Mouse (Mus musculus): ENCODE results near the gene Rpa2. TPM values are rescaled to one million over a fixed set of nuclear protein-coding genes. Genes with fewer than 3 reads are reported as not detected.
"Not testable (repeated sequence)": the region's sequence is repeated elsewhere in the genome, so short reads cannot be mapped to it uniquely, and the experiment has no call there.

Gene Rpa2
- polyA plus RNA-seq, 1 experiment from 2014 or later: 143 TPM

DNA sequence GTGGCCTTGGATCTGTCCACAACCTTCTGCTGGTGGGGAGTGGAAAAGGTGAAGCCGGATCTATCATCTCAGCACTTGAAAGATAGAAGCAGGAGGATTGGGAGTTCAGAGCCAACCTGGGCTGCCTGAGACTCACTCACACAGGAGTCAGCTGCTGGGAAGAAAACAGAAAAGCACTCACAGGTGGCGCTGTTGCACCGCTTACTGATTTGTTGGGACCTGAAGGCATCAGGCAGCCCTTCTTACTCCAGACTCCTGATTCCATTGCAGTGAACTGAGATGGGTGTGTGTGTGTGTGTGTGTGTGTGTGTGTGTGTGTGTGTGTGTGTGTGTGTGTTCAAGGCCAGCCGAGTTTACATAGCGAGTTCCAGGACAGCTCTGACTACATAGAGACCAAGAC lies 8.6 kb downstream of the Rpa2 start:
- no peaks in the 10 kb centered on the region for H3K4me1 ChIP-seq
- H3K36me3 ChIP-seq (replicated peaks): peaks cover 77% of the 10 kb centered on the region
- no peak overlapping the region for H3K27ac ChIP-seq
- H3K27me3 ChIP-seq: no peaks in the 10 kb centered on the region
- WGBS: 86% methylated on average over 5 of the region's 5 CpGs
- no peak for ATAC-seq (ENCODE audit: low FRiP score)
- H3K9me3 ChIP-seq: no peaks in the 10 kb centered on the region
- H3K9ac ChIP-seq: no peak overlapping the region
- H3K4me2 ChIP-seq: no peak overlapping the region
- no peak overlapping the region for H3K4me3 ChIP-seq (replicated peaks)

GRCm38 (mm10) chr4:132778562-132779201 lies 10.6 kb downstream of the Rpa2 start:
- no peak overlapping the region for H3K27ac ChIP-seq
- no peak overlapping the region for H3K4me3 ChIP-seq (replicated peaks)
- peaks cover 59% of the 10 kb centered on the region for H3K36me3 ChIP-seq (replicated peaks)
- 96% methylated on average over 6 of the region's 6 CpGs for WGBS
- H3K27me3 ChIP-seq: no peaks in the 10 kb centered on the region
- no peaks in the 10 kb centered on the region for H3K4me1 ChIP-seq
- no peak overlapping the region for H3K4me2 ChIP-seq
- ATAC-seq (ENCODE audit: low FRiP score): no peak
- H3K9ac ChIP-seq: no peak overlapping the region
- no peaks in the 10 kb centered on the region for H3K9me3 ChIP-seq

DNA sequence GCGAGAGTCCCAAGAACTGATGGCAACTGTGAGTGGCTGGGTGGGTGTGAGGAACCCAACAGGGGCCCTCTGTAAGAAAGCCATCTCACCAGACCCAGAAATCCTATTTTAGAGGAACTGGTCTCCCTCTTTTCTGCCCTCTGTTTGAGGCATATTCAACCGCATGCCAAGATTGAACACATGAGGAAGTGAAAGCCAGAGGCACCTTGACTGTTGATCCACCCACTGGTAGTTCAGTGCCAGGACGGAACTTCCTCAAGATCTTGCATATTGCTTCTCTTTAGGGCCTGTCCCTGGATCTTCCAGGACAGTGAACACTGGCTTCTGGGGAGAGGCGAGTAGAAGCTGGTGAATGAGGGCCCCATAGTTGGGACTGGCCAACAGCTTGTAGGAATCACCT lies 12.2 kb downstream of the Rpa2 start:
- no peaks in the 10 kb centered on the region for H3K27me3 ChIP-seq
- no peaks in the 10 kb centered on the region for H3K4me1 ChIP-seq
- no peak overlapping the region for H3K9ac ChIP-seq
- 92% methylated on average over 4 of the region's 4 CpGs for WGBS
- ATAC-seq (ENCODE audit: low FRiP score): no peak
- H3K36me3 ChIP-seq (replicated peaks): peaks cover 45% of the 10 kb centered on the region
- H3K4me3 ChIP-seq (replicated peaks): no peak overlapping the region
- no peak overlapping the region for H3K4me2 ChIP-seq
- H3K9me3 ChIP-seq: no peaks in the 10 kb centered on the region
- no peak overlapping the region for H3K27ac ChIP-seq

GRCm38 (mm10) chr4:132783732-132784131 lies 15.6 kb downstream of the Rpa2 start:
- Histone ChIP-seq H3K27ac (no peak overlapping the region), H3K36me3 (replicated peaks) (peaks cover 11% of the 10 kb centered on the region), H3K4me2 (no peak overlapping the region), H3K4me1 (no peaks in the 10 kb centered on the region), H3K9ac (no peak overlapping the region), H3K4me3 (replicated peaks) (no peak overlapping the region), H3K9me3 (no peaks in the 10 kb centered on the region), H3K27me3 (no peaks in the 10 kb centered on the region)
- 92% methylated on average over 2 of the region's 2 CpGs for WGBS
- no peak for ATAC-seq (ENCODE audit: low FRiP score)

- no peaks in the 10 kb centered on the region for H3K27me3 ChIP-seq
- H3K4me3 ChIP-seq (replicated peaks): no peak overlapping the region
- no peak overlapping the region for H3K4me2 ChIP-seq
- no peak for ATAC-seq (ENCODE audit: low FRiP score)
- H3K9me3 ChIP-seq: no peaks in the 10 kb centered on the region
- H3K27ac ChIP-seq: no peak overlapping the region
- H3K4me1 ChIP-seq: no peaks in the 10 kb centered on the region
- H3K36me3 ChIP-seq (replicated peaks): no peaks in the 10 kb centered on the region
- 92% methylated on average over 13 of the region's 13 CpGs for WGBS
- no peak overlapping the region for H3K9ac ChIP-seq
These were observed 17.1 kb downstream of the Rpa2 start for GRCm38 (mm10) chr4:132785228-132785627.

DNA sequence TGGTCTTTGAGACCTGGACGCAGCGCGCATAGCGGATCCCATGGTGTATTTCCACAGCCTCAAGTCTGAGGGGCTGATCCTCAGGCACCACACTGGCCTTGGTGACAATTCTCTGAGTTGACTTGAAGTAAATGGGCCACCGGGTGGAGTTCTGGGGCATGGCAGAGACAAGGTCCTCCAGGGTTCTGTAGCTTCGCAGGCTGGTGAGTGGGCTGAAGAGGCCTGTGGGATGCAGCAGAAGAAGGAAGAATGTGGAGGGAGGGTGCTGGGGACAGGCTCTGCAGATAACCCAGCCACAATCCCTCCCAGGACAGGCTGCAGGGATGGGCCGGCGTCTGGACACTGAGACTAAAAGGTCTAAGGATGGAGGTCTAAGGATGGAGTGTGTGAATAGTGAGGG lies 21.6 kb downstream of the Rpa2 start:
- 91% methylated on average over 8 of the region's 8 CpGs for WGBS

DNA sequence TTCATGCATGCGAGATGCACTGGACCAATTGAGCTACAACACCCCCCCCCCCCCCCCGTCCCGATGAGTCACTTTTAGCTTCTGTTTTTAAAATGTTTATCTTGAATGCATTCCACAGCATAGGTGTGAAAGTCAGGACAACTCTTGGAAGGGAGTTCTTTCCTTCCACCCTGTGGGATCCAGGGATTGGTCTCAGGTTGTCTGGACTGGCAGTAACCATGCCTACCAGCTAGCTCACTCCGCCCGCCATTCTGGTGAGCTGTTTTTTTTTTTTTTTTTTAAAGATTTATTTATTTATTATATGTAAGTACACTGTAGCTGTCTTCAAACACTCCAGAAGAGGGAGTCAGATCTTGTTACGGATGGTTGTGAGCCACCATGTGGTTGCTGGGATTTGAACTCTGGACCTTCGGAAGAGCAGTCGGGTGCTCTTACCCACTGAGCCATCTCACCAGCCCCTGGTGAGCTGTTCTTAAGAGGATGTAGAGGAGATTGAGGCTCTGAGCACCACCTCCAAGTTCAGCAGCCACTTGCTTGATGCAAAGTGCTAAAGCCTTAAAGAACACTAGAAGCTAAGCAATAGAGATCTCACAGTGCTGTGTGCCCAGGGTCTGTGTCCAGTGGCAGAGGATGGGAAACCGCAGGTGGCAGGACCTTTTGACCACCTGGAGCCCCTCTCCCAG lies 25.3 kb downstream of the Rpa2 start:
- not testable (repeated sequence) for H3K9me3 ChIP-seq; H3K4me1 ChIP-seq; H3K9ac ChIP-seq; H3K4me2 ChIP-seq; H3K27ac ChIP-seq; H3K4me3 ChIP-seq (replicated peaks); H3K36me3 ChIP-seq (replicated peaks); ATAC-seq (ENCODE audit: low FRiP score)
- H3K27me3 ChIP-seq: peaks cover 31% of the 10 kb centered on the region
- 88% methylated on average over 8 of the region's 9 CpGs for WGBS

More for the DNA sequence above, 21.6 kb downstream of the Rpa2 start:
- ATAC-seq (ENCODE audit: low FRiP score): no peak
- H3K4me1 ChIP-seq: no peaks in the 10 kb centered on the region
- H3K4me2 ChIP-seq: no peak overlapping the region
- peaks cover 11% of the 10 kb centered on the region for H3K27me3 ChIP-seq
- no peak overlapping the region for H3K9ac ChIP-seq
- no peak overlapping the region for H3K27ac ChIP-seq
- H3K4me3 ChIP-seq (replicated peaks): no peak overlapping the region
- H3K36me3 ChIP-seq (replicated peaks): no peaks in the 10 kb centered on the region
- no peaks in the 10 kb centered on the region for H3K9me3 ChIP-seq

- no peaks in the 10 kb centered on the region for H3K9me3 ChIP-seq
- H3K27ac ChIP-seq: no peak overlapping the region
- H3K4me2 ChIP-seq: no peak overlapping the region
- H3K4me1 ChIP-seq: peaks cover 6% of the 10 kb centered on the region
- H3K4me3 ChIP-seq (replicated peaks): no peak overlapping the region
- peaks cover 31% of the 10 kb centered on the region for H3K27me3 ChIP-seq
- WGBS: 78% methylated on average over 9 of the region's 9 CpGs
- ATAC-seq (ENCODE audit: low FRiP score): no peak
- H3K9ac ChIP-seq: no peak overlapping the region
- H3K36me3 ChIP-seq (replicated peaks): no peaks in the 10 kb centered on the region
These were observed 25.9 kb downstream of the Rpa2 start for GRCm38 (mm10) chr4:132794028-132794427.

DNA sequence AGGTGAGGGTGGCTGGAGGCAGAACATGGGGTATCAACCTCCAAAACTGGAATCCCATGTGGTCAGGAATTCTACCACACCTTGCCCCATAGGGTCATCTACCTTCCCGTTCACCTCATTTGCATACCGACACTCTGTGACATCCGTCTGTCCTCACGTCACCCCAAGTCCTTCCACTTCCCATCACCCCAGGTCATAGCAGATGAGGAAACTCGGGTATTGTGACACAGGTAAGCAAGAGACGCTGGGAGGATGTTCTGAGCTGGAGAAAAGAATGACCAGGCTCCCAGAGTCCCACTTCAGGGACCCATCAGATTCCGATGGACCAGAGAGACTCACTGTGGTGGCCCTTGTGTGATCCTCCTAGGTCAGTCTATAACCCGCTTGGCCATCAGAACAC lies 26.6 kb downstream of the Rpa2 start:
- Histone ChIP-seq H3K27me3 (peaks cover 31% of the 10 kb centered on the region), H3K4me1 (peaks cover 6% of the 10 kb centered on the region), H3K4me2 (no peak overlapping the region), H3K9me3 (no peaks in the 10 kb centered on the region), H3K36me3 (replicated peaks) (no peaks in the 10 kb centered on the region), H3K9ac (no peak overlapping the region), H3K4me3 (replicated peaks) (no peak overlapping the region), H3K27ac (no peak overlapping the region)
- WGBS: 78% methylated on average over 8 of the region's 8 CpGs
- no peak for ATAC-seq (ENCODE audit: low FRiP score)

DNA sequence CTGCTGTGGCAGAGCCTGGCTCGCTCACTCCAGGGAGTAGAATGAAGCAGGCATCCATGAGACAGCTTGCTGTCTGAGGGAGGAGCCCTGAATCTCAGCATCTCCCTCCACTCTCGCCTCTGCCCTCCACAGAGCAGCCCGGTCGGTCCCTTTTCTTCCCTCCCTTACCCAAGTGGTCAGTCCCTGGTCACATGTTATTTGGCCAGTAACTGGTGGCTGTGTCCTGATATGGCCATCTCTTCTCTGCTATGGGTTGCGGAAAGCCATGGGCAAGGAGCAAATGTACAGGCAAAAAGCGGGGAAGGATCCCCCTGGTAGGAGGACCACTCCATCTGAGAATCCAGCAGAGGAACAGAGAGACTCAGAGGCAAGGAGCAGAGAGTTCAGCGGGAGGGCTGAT lies 27.0 kb downstream of the Rpa2 start:
- no peak for ATAC-seq (ENCODE audit: low FRiP score)
- no peaks in the 10 kb centered on the region for H3K9me3 ChIP-seq
- no peak overlapping the region for H3K9ac ChIP-seq
- no peaks in the 10 kb centered on the region for H3K36me3 ChIP-seq (replicated peaks)
- H3K27ac ChIP-seq: no peak overlapping the region
- peaks cover 6% of the 10 kb centered on the region for H3K4me1 ChIP-seq
- no peak overlapping the region for H3K4me2 ChIP-seq
- whole genome bisulfite sequencing: 58% methylated on average over 7 of the region's 7 CpGs
- H3K4me3 ChIP-seq (replicated peaks): no peak overlapping the region
- H3K27me3 ChIP-seq: peaks cover 31% of the 10 kb centered on the region

GRCm38 (mm10) chr4:132796196-132796886 lies 28.2 kb downstream of the Rpa2 start, which contains the start of gene Themis2:
Gene Themis2 (minus strand): TSS chr4:132796387.
- H3K4me2 ChIP-seq: peak within 1 kb of the TSS; percentile 54
- WGBS: 2% methylated on average over 21 of the region's 21 CpGs
- peaks cover 31% of the 10 kb centered on the region for H3K27me3 ChIP-seq
- H3K27ac ChIP-seq: no peak within 1 kb of the TSS
- H3K4me1 ChIP-seq: peaks cover 6% of the 10 kb centered on the region
- no peaks in the 10 kb centered on the region for H3K9me3 ChIP-seq
- peak within 1 kb of the TSS; percentile 33 for H3K4me3 ChIP-seq (replicated peaks)
- no peaks in the 10 kb centered on the region for H3K36me3 ChIP-seq (replicated peaks)
- ATAC-seq (ENCODE audit: low FRiP score): no peak
- H3K9ac ChIP-seq: 0 out of 2 replicates have a peak within 1 kb of the TSS, but pooled peaks have one; percentile 25

DNA sequence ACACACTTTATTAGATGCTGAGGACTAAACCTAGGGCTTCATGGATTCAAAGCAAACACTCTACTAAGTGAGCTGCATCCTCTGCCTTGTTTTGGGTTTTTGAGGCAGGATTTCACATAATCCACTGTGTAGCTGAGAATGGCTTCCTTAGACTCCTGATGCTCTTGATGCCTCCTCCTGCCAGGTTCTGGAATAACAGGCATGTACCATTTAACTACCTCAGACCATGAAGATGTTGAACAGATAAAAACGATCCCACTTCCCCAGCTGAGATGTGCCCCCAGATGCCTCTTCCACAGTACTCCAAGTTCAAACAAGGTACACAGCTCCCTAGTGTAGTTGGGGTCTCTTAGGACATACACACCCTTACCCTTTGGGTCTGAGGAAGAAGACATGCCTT lies 29.3 kb downstream of the Rpa2 start:
- H3K9me3 ChIP-seq: no peaks in the 10 kb centered on the region
- H3K27ac ChIP-seq: no peak overlapping the region
- no peak overlapping the region for H3K9ac ChIP-seq
- ATAC-seq (ENCODE audit: low FRiP score): no peak
- peaks cover 6% of the 10 kb centered on the region for H3K4me1 ChIP-seq
- no peak overlapping the region for H3K4me3 ChIP-seq (replicated peaks)
- 96% methylated on average over 1 of the region's 1 CpGs for WGBS
- peaks cover 28% of the 10 kb centered on the region for H3K27me3 ChIP-seq
- H3K4me2 ChIP-seq: no peak overlapping the region
- H3K36me3 ChIP-seq (replicated peaks): no peaks in the 10 kb centered on the region
